Mouse (Mus musculus): ENCODE data around the gene Bclaf1. TPM values are rescaled to one million over a fixed set of nuclear protein-coding genes. Genes with fewer than 3 reads are reported as not detected.
A peak's percentile ranks its signal among the peaks of the same experiment; 100 is the strongest.

Bclaf1 gene
- 100 to 1,000 TPM; 110 to 113 TPM for total RNA-seq (2021)

- intact Hi-C loops (cut with DNase I), result loop anchor here (1.0 kb wide), 1 partner anchor 640 kb away; the partner anchor contains the start of gene Ahi1
- DNase-seq (ENCODE audit: low spot score in 2 of 2), result peak; percentile 99 to 100
Measured at GRCm38 (mm10) chr10:20311918-20312735, at the start of gene Bclaf1. Gene Bclaf1, plus strand, starts transcription at chr10:20312469.

- DNase-seq (ENCODE audit: low spot score in 2 of 2), result no peak
- intact Hi-C loops (cut with DNase I), result no loop called here
Measured at GRCm38 (mm10) chr10:20262896-20263295, 49.4 kb upstream of the Bclaf1 start.

- intact Hi-C loops (cut with DNase I), result no loop called here
- DNase-seq (ENCODE audit: low spot score in 2 of 2), result no peak
Measured at GRCm38 (mm10) chr10:20264479-20264878, 47.8 kb upstream of the Bclaf1 start.

GRCm38 (mm10) chr10:20267032-20267431, 45.2 kb upstream of the Bclaf1 start:
- DNase-seq (ENCODE audit: low spot score in 2 of 2), result no peak
- intact Hi-C loops (cut with DNase I), result no loop called here

GRCm38 (mm10) chr10:20268945-20269344, 43.3 kb upstream of the Bclaf1 start:
- intact Hi-C loops (cut with DNase I), result no loop called here
- DNase-seq (ENCODE audit: low spot score in 2 of 2), result no peak

GRCm38 (mm10) chr10:20272380-20272779, 39.9 kb upstream of the Bclaf1 start:
- intact Hi-C loops (cut with DNase I), result no loop called here
- no peak for DNase-seq (ENCODE audit: low spot score in 2 of 2)

GRCm38 (mm10) chr10:20273278-20273677, 39.0 kb upstream of the Bclaf1 start:
- DNase-seq (ENCODE audit: low spot score in 2 of 2), result no peak
- intact Hi-C loops (cut with DNase I), result no loop called here

GRCm38 (mm10) chr10:20274022-20274421, 38.2 kb upstream of the Bclaf1 start:
- no peak for DNase-seq (ENCODE audit: low spot score in 2 of 2)
- intact Hi-C loops (cut with DNase I), result no loop called here

- no peak for DNase-seq (ENCODE audit: low spot score in 2 of 2)
- intact Hi-C loops (cut with DNase I), result no loop called here
Measured at GRCm38 (mm10) chr10:20281456-20281855, 30.8 kb upstream of the Bclaf1 start.

- intact Hi-C loops (cut with DNase I), result loop anchor here (5.0 kb wide), 1 partner anchor 138 kb away; the partner anchor contains the start of gene Map7
- peak; percentile 56 to 73 for DNase-seq (ENCODE audit: low spot score in 2 of 2)
Measured at GRCm38 (mm10) chr10:20285289-20285975, 26.8 kb upstream of the Bclaf1 start.

- intact Hi-C loops (cut with DNase I), result loop anchor here (5.0 kb wide), 1 partner anchor 139 kb away; the partner anchor contains the start of gene Map7
- DNase-seq (ENCODE audit: low spot score in 2 of 2), result peak; percentile 46 to 51
Measured at GRCm38 (mm10) chr10:20285994-20286836, 26.1 kb upstream of the Bclaf1 start.

GRCm38 (mm10) chr10:20287369-20287768, 24.9 kb upstream of the Bclaf1 start:
- DNase-seq (ENCODE audit: low spot score in 2 of 2), result no peak
- intact Hi-C loops (cut with DNase I), result loop anchor here (5.0 kb wide), 1 partner anchor 140 kb away; the partner anchor contains the start of gene Map7

GRCm38 (mm10) chr10:20290467-20290883, 21.8 kb upstream of the Bclaf1 start:
- intact Hi-C loops (cut with DNase I), result loop anchor here (5.0 kb wide), 1 partner anchor 657 kb away; no protein-coding TSS in a partner anchor
- peak; percentile 77 for DNase-seq (ENCODE audit: low spot score in 2 of 2)

GRCm38 (mm10) chr10:20295961-20296360, 16.3 kb upstream of the Bclaf1 start:
- DNase-seq (ENCODE audit: low spot score in 2 of 2), result no peak
- intact Hi-C loops (cut with DNase I), result no loop called here

GRCm38 (mm10) chr10:20298152-20298920, 13.9 kb upstream of the Bclaf1 start:
- intact Hi-C loops (cut with DNase I), result no loop called here
- DNase-seq (ENCODE audit: low spot score in 2 of 2), result no peak

- no peak for DNase-seq (ENCODE audit: low spot score in 2 of 2)
- intact Hi-C loops (cut with DNase I), result no loop called here
Measured at GRCm38 (mm10) chr10:20299114-20299513, 13.2 kb upstream of the Bclaf1 start.

- intact Hi-C loops (cut with DNase I), result no loop called here
- no peak for DNase-seq (ENCODE audit: low spot score in 2 of 2)
Measured at GRCm38 (mm10) chr10:20310969-20311769, 1.1 kb upstream of the Bclaf1 start.

- intact Hi-C loops (cut with DNase I), result loop anchor here (1.0 kb wide), 1 partner anchor 639 kb away; the partner anchor contains the start of gene Ahi1
- DNase-seq (ENCODE audit: low spot score in 2 of 2), result peak; percentile 90 to 92
Measured at GRCm38 (mm10) chr10:20312736-20313301, 550 bp downstream of the Bclaf1 start.
